Mouse (Mus musculus) heart, embryonic 12.5 days (tissue): ENCODE measurements around the gene Emid1. TPM values are rescaled to one million over a fixed set of nuclear protein-coding genes. Genes with fewer than 3 reads are reported as not detected.
"Not testable (repeated sequence)": the region's sequence is repeated elsewhere in the genome, so short reads cannot be mapped to it uniquely, and the experiment has no call there.

Source experiments
- ATAC-seq: fragments of 200-750 bp; cut with Nextera tagmentation; 2 replicates; pipeline ENCODE4 v1.8.0; 2017; ENCODE audit warnings: moderate TSS enrichment, moderate library complexity; ENCODE audit not compliant: insufficient number of reproducible peaks, low FRiP score
- H3K27ac ChIP-seq: fragments of 300-500 bp; sonication (generic); 2 replicates; pipeline ENCODE4 v1.5.1; 2016; ENCODE audit warnings: mild to moderate bottlenecking, moderate library complexity; ENCODE audit not compliant: poor library complexity, severe bottlenecking
- H3K27me3 ChIP-seq: fragments of 300-500 bp; sonication (generic); replicated peaks from 2 replicates; pipeline ENCODE4 v1.6.1; 2016; ENCODE audit warnings: mild to moderate bottlenecking, moderate library complexity
- H3K36me3 ChIP-seq: fragments of 300-500 bp; sonication (generic); 2 replicates; pipeline ENCODE4 v1.6.1; 2016; ENCODE audit warnings: mild to moderate bottlenecking, moderate library complexity
- H3K4me1 ChIP-seq: fragments of 300-500 bp; sonication (generic); replicated peaks from 2 replicates; pipeline ENCODE4 v1.6.1; 2016; ENCODE audit warnings: mild to moderate bottlenecking
- H3K4me2 ChIP-seq: fragments of 300-500 bp; sonication (generic); 2 replicates; pipeline ENCODE4 v1.6.1; 2016; ENCODE audit warnings: mild to moderate bottlenecking, moderate library complexity
- H3K4me3 ChIP-seq: fragments of 300-500 bp; sonication (generic); 2 replicates; pipeline ENCODE4 v1.5.1; 2016; ENCODE audit warnings: mild to moderate bottlenecking
- H3K9ac ChIP-seq: fragments of 300-500 bp; sonication (generic); 2 replicates; pipeline ENCODE4 v1.6.1; 2016; ENCODE audit warnings: mild to moderate bottlenecking, moderate library complexity
- H3K9me3 ChIP-seq: fragments of 300-500 bp; sonication (generic); replicated peaks from 2 replicates; pipeline ENCODE4 v1.6.1; 2016; ENCODE audit warnings: mild to moderate bottlenecking, moderate library complexity
- WGBS: fragments of 180-500 bp; shearing (Covaris S2); methylation state at CpG from one replicate; pipeline ENCODE4 v1.1.7; 2016; 5-methylcytosine and 5-hydroxymethylcytosine counted together
- polyA plus RNA-seq: library from polyadenylated mRNA; unstranded; fragments of >200 nt; fragmentation: Nextera tagmentation; extraction: Ambion mirVana; gene quantifications from 2 replicates; pipeline ENCODE4 v1.2.1, GENCODE M21; 2016

Emid1 gene
- polyA plus RNA-seq, 1 experiment from 2014 or later, result 10.0 TPM

- ATAC-seq, result no peak
- H3K4me2 ChIP-seq, result no peak overlapping the region
- H3K4me1 ChIP-seq, result peaks cover 13% of the 10 kb centered on the region
- 49% methylated on average over 2 of the region's 2 CpGs for WGBS
- H3K9ac ChIP-seq, result no peak overlapping the region
- peaks cover 52% of the 10 kb centered on the region for H3K36me3 ChIP-seq
- no peaks in the 10 kb centered on the region for H3K27me3 ChIP-seq
- H3K27ac ChIP-seq, result no peak overlapping the region
- H3K4me3 ChIP-seq, result no peak overlapping the region
- no peaks in the 10 kb centered on the region for H3K9me3 ChIP-seq
Measured at GRCm38 (mm10) chr11:5091706-5092105, 60.4 kb downstream of the Emid1 start.

DNA sequence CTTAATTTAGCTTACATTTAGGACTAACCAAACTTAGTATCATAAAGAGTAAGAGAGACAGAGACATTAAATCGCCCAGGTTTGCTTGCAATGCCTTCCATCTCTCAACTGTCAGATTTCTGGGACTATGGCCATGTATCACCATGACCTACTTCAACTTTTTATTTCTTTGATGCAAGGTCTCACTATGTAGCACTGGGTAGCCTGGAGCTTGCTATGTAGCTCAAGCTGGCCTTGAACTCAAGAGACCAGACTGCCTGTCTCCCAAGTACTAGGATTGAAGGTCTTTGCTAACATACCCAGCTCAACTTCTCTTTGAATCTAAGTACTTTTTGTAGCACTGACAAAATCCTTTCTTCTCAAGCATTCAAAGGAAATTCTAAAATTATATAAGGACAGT lies 62.9 kb downstream of the Emid1 start:
- Histone ChIP-seq H3K36me3 (peaks cover 76% of the 10 kb centered on the region), H3K9ac (no peak overlapping the region), H3K4me1 (0 out of 2 replicates have a peak, but pooled peaks cover 4% of the 10 kb centered on the region), H3K27me3 (no peaks in the 10 kb centered on the region), H3K9me3 (no peaks in the 10 kb centered on the region), H3K27ac (no peak overlapping the region), H3K4me2 (no peak overlapping the region), H3K4me3 (no peak overlapping the region)
- no peak for ATAC-seq
- 98% methylated on average over 1 of the region's 1 CpGs for WGBS

DNA sequence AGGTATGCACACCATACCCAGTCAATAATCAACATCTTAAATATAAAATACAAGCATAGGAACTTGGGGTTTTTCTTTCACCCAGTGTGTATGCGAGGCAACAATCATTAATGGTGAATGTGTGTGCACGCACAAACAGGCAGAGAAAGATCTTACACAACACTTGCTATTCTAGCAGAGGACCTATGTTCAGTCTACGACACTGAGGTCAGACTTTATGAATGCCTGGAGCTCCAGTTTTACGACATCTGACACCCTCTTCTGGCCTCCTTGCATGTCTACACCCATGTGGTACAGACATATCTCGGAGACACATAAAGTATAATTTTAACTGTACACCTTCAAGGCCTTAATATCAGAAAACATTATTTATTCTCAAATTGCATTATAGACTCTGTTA lies 75.2 kb downstream of the Emid1 start:
- not testable (repeated sequence) for H3K9me3 ChIP-seq, H3K4me1 ChIP-seq, H3K27ac ChIP-seq, H3K4me3 ChIP-seq, H3K4me2 ChIP-seq, H3K9ac ChIP-seq, ATAC-seq, H3K27me3 ChIP-seq
- 87% methylated on average over 4 of the region's 5 CpGs for WGBS
- H3K36me3 ChIP-seq, result peaks cover 80% of the 10 kb centered on the region

DNA sequence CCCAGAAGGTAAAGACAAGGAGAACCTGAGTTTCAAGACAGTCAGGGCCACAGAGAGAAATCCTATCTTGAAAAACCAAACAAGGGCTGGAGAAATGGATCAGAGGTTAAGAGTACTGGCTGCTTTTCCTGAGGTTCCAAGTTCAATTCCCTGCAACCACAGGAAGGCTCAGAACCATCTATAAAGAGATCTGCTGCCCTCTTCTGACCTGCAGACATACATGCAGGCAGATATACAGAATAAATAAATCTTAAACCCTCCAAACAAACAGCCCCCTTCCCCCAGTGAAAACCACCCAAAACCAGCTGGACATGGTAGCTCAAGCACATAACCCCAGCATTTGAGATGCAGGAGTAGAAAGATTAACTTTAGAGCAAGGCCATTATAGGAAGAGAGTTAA lies 76.3 kb downstream of the Emid1 start:
- no peak overlapping the region for H3K4me3 ChIP-seq
- no peaks in the 10 kb centered on the region for H3K9me3 ChIP-seq
- no peaks in the 10 kb centered on the region for H3K4me1 ChIP-seq
- H3K36me3 ChIP-seq, result peaks cover 84% of the 10 kb centered on the region
- no peaks in the 10 kb centered on the region for H3K27me3 ChIP-seq
- H3K9ac ChIP-seq, result no peak overlapping the region
- no peak overlapping the region for H3K27ac ChIP-seq
- no peak for ATAC-seq
- no peak overlapping the region for H3K4me2 ChIP-seq

- H3K9me3 ChIP-seq, result no peaks in the 10 kb centered on the region
- 85% methylated on average over 4 of the region's 4 CpGs for WGBS
- ATAC-seq, result no peak
Measured at GRCm38 (mm10) chr11:5074882-5075281, 77.2 kb downstream of the Emid1 start.

GRCm38 (mm10) chr11:5068126-5068971 lies 83.7 kb downstream of the Emid1 start:
- H3K4me3 ChIP-seq, result no peak overlapping the region
- H3K4me2 ChIP-seq, result no peak overlapping the region
- H3K27ac ChIP-seq, result no peak overlapping the region
- H3K4me1 ChIP-seq, result peaks cover 20% of the 10 kb centered on the region
- no peaks in the 10 kb centered on the region for H3K9me3 ChIP-seq
- H3K9ac ChIP-seq, result no peak overlapping the region
- H3K27me3 ChIP-seq, result peaks cover 10% of the 10 kb centered on the region
- WGBS, result 83% methylated on average over 9 of the region's 9 CpGs
- H3K36me3 ChIP-seq, result peaks cover 53% of the 10 kb centered on the region
- no peak for ATAC-seq

More at GRCm38 (mm10) chr11:5074882-5075281, 77.2 kb downstream of the Emid1 start:
- no peaks in the 10 kb centered on the region for H3K4me1 ChIP-seq
- H3K4me3 ChIP-seq, result no peak overlapping the region
- no peaks in the 10 kb centered on the region for H3K27me3 ChIP-seq
- H3K27ac ChIP-seq, result no peak overlapping the region
- peaks cover 85% of the 10 kb centered on the region for H3K36me3 ChIP-seq
- H3K4me2 ChIP-seq, result no peak overlapping the region
- no peak overlapping the region for H3K9ac ChIP-seq

DNA sequence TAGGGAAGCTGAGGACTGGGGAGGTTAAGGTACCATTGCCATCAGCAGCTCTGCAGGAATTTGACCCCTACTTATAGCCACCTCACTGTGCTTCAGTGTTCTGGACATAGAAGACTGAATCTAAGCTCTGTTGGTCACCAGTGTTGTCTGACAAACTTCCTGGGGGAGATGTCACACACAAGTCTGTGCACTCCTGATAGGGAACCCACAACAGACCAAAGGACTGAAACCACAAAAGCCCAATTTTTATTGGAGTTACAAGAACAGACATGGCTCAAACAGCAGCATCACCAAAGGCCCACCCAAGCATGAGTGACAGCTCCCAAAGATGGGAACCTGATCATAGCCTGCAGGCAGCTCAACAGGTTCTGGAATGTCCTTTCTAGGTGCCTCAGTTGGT lies 85.0 kb downstream of the Emid1 start:
- ATAC-seq, result no peak
- H3K4me3 ChIP-seq, result no peak overlapping the region

GRCm38 (mm10) chr11:5065056-5065821 lies 86.8 kb downstream of the Emid1 start, which contains the start of gene Gas2l1:
Gene Gas2l1 (minus strand): TSS chr11:5065327.
- H3K9me3 ChIP-seq, result no peaks in the 10 kb centered on the region
- H3K27ac ChIP-seq, result peak within 1 kb of the TSS; percentile 74
- peak; percentile 89 for ATAC-seq
- under 1% methylated on average over 48 of the region's 50 CpGs for WGBS
- H3K4me3 ChIP-seq, result peak within 1 kb of the TSS; percentile 87
- H3K9ac ChIP-seq, result peak within 1 kb of the TSS; percentile 88
- H3K4me2 ChIP-seq, result peak within 1 kb of the TSS; percentile 97
- H3K4me1 ChIP-seq, result peaks cover 46% of the 10 kb centered on the region
- H3K27me3 ChIP-seq, result peaks cover 38% of the 10 kb centered on the region
- peaks cover 30% of the 10 kb centered on the region for H3K36me3 ChIP-seq

More for the DNA sequence above, 85.0 kb downstream of the Emid1 start:
- Histone ChIP-seq H3K27ac (no peak overlapping the region), H3K4me2 (no peak overlapping the region), H3K4me1 (peaks cover 33% of the 10 kb centered on the region), H3K27me3 (peaks cover 23% of the 10 kb centered on the region), H3K36me3 (peaks cover 40% of the 10 kb centered on the region), H3K9me3 (no peaks in the 10 kb centered on the region), H3K9ac (no peak overlapping the region)

DNA sequence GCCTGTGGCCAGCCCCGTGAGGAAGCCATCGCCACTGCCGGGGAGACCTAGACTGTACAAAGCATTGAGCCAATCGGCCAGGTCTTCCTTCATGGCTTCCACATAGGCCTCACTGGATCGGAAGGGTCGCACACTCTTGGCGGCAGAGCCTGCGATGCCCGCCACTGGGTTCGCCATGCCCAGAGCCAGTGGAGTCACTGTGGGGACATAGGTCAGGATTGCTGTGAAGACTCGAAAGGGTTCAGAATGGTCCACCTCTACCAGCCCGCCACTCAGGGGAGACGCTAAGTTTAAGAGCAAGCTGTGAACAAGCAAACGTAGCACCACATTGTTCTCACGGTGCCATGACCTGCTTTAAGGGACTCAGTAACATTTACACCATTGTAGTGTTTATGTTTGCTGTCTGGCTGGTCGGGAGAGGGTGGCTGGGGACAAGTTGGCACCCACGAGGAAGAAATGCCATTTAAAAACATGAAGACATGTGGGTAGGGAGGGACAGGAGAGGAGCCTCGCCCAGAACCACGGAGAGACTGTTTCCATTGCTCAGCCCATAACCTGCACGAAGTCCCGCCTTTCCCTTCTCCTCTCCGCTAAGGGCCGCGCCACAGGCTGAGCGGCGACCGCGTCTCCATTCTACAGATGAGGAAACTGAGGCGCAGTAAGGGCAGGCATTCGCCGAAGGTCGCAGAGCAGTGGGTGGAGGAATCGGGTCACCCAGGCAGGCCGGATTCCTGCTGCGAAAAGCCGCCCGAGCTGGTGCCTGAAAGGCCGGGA lies 87.6 kb downstream of the Emid1 start:
- H3K9me3 ChIP-seq, result no peaks in the 10 kb centered on the region
- H3K4me1 ChIP-seq, result peaks cover 51% of the 10 kb centered on the region
- peaks cover 25% of the 10 kb centered on the region for H3K36me3 ChIP-seq
- peak overlapping the region; percentile 88 for H3K9ac ChIP-seq
- peaks cover 46% of the 10 kb centered on the region for H3K27me3 ChIP-seq
- no peak overlapping the region for H3K27ac ChIP-seq
- peak overlapping the region; percentile 87 for H3K4me3 ChIP-seq
- peak overlapping the region; percentile 97 for H3K4me2 ChIP-seq
- WGBS, result 14% methylated on average over 38 of the region's 38 CpGs
- ATAC-seq, result no peak

GRCm38 (mm10) chr11:5063561-5064281 lies 88.3 kb downstream of the Emid1 start:
- Histone ChIP-seq H3K36me3 (peaks cover 17% of the 10 kb centered on the region), H3K9ac (peak overlapping the region; percentile 88), H3K9me3 (no peaks in the 10 kb centered on the region), H3K4me2 (peak overlapping the region; percentile 97), H3K4me1 (peaks cover 58% of the 10 kb centered on the region), H3K27ac (no peak overlapping the region), H3K4me3 (peak overlapping the region; percentile 87), H3K27me3 (peaks cover 53% of the 10 kb centered on the region)
- WGBS, result 50% methylated on average over 31 of the region's 31 CpGs
- no peak for ATAC-seq
